Mouse (Mus musculus): ENCODE results near the gene Tuba3b. TPM values are rescaled to one million over a fixed set of nuclear protein-coding genes. Genes with fewer than 3 reads are reported as not detected.

The Tuba3b gene
- polyA plus RNA-seq, 1 experiment from 2014 or later: 0.26 TPM

DNA sequence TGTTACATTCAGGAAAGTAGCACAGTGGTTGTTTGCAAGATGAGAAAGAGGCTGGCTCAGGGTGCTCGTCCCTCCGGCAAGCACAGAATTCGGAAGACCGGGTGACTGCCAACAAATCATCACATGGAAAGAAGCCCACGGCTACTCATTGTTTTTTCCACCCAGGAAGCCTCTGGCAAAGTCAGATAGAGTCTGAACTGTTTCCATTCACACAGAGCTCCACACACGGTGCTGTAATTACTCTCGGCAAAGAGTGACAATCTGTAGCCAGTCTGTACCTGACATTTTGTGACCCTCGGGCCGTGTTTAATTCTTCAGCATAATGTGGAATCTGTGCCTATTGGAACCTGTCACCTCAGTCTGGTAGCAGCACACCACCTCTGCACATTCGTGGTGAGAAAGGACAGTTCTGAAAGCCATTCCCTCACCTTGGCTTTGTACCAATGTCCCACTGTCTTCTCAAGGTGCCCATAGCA lies 54.1 kb downstream of the Tuba3b start:
- H3K4me3 ChIP-seq (ENCODE audit: control insufficient read depth in 1 of 2, insufficient read depth in 1 of 2, low read depth in 1 of 2, low read length in 2 of 2): no peak overlapping the region

More for the DNA sequence above, 54.1 kb downstream of the Tuba3b start:
- Histone ChIP-seq H3K9ac (ENCODE audit: low read length) (no peak overlapping the region), H3K4me2 (ENCODE audit: low read length) (no peak overlapping the region), H3K4me1 (ENCODE audit: control insufficient read depth in 2 of 2, insufficient read depth in 2 of 2, low read length in 2 of 2) (peaks cover 6 to 10% of the 10 kb centered on the region in 2 experiments), H3K27ac (replicated peaks in 1 of 2; ENCODE audit: control insufficient read depth in 1 of 2, insufficient read depth in 1 of 2, low read depth in 2 of 2, low read length in 2 of 2) (no peak overlapping the region), H3K36me3 (ENCODE audit: control insufficient read depth, insufficient read depth, low read length) (no peaks in the 10 kb centered on the region), H3K27me3 (ENCODE audit: control insufficient read depth, insufficient read depth, low read length) (no peaks in the 10 kb centered on the region), H3K9me3 (ENCODE audit: control insufficient read depth, low read length) (no peaks in the 10 kb centered on the region)
- WGBS: 50% methylated on average over 10 of the region's 10 CpGs
- ATAC-seq (ENCODE audit: insufficient number of reproducible peaks, insufficient read depth, low FRiP score, low read depth): no peak

Other genes with a start within 250 kb of the Tuba3b start
- gene Lmntd1, start 1.4 kb upstream of the Tuba3b start, polyA plus RNA-seq (2014; fragmentation: Nextera tagmentation; extraction: Ambion mirVana): 15.7 and 17.7 TPM in 2 replicates
- gene Rassf8, start 131.0 kb downstream of the Tuba3b start, polyA plus RNA-seq (2014; fragmentation: Nextera tagmentation; extraction: Ambion mirVana): 12.7 and 15.7 TPM in 2 replicates
- 6.6 and 8.6 TPM in 2 replicates for gene Bhlhe41, start 249.8 kb downstream of the Tuba3b start, polyA plus RNA-seq (2014; fragmentation: Nextera tagmentation; extraction: Ambion mirVana)